Mouse (Mus musculus) ES-E14 (cell line): Measurements from ENCODE around the gene Zfp239.

ENCODE experiments used
- HCFC1 ChIP-seq: IDR thresholded peaks from 2 replicates; pipeline ENCODE4 v1.6.1; 2012; ENCODE audit warnings: low read length, inconsistent platforms, borderline replicate concordance; ENCODE audit not compliant: insufficient read depth
- MAFK ChIP-seq: IDR thresholded peaks from 2 replicates; pipeline ENCODE4 v1.6.1; 2014; ENCODE audit warnings: mild to moderate bottlenecking, low read depth, low read length, inconsistent platforms; ENCODE audit not compliant: insufficient read depth
- ZC3H11A ChIP-seq: IDR thresholded peaks from 2 replicates; pipeline ENCODE4 v1.6.1; 2012; ENCODE audit warnings: low read depth, mild to moderate bottlenecking, inconsistent platforms, low read length, borderline replicate concordance

GRCm38 (mm10) chr6:117863751-117864150, 1.9 kb downstream of the Zfp239 start:
- TF ChIP-seq MAFK (no peak), HCFC1 (no peak), ZC3H11A (no peak)
